Mouse (Mus musculus) central nervous system, embryonic 18 days (tissue): ENCODE results near the gene Tmem121b. TPM values are rescaled to one million over a fixed set of nuclear protein-coding genes. Genes with fewer than 3 reads are reported as not detected.

ENCODE experiments used
- polyA plus RNA-seq: library from polyadenylated mRNA; depleted of rRNA; stranded (reverse); fragments of >200 nt; gene quantifications from 2 replicates; pipeline ENCODE4 v1.2.3, GENCODE M21; 2012; rRNA removed

The Tmem121b gene
- 12.2 and 14.2 TPM in 2 replicates for polyA plus RNA-seq

DNA sequence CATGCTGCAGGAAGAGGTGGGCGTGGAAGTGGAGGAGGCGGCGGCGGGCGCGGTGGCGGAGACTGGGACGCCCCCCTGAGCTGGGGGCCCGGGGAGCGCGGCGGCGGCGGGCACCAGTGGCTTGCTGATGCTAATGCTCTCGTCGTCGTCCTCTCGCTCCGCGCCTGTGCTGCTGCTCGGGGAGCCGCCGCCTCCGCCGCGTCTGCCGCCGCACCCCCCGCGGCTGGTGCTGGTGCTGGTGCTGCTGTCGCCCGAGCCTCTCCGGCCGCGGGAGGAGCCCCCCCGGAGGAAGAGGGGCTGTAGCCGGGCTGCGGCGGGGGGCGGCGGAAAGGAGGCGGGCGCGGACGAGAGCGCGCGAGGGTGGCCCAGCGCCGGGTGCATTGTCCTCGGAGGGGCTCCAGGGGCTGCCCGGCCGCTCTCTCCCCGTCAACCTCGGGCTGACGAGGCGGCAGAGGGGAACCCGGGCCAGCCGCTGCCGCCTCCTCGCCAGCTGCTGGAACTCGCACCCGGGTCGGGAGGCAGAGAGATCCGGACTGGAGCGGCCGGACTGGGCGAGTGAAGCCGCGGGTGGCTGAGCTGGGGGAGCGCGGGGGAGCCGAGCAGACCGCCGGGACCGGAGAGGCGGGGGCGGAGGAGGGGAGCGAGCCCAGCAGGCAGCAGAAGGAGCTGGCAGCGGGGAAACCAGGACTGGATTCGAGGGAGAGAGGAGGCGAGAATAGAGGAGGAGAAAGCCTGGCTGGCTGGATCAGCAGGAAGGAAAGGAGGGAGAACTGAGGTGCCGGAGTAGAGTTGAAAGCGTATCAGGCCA, at the start of gene Tmem121b:
Gene Tmem121b, minus strand, starts transcription at position 434 of the 808 bp plus-strand sequence.

GRCm38 (mm10) chr6:120531020-120531965, 37.7 kb upstream of the Tmem121b start, which contains the start of gene Hdhd5:
Gene Hdhd5 (minus strand): TSS chr6:120531319.

GRCm38 (mm10) chr6:120463086-120463871, 30.3 kb downstream of the Tmem121b start, which contains the start of gene Il17ra:
Gene Il17ra (plus strand): TSS chr6:120463247.

Other genes starting within 250 kb of the Tmem121b start
- 0.12 and 0.17 TPM in 2 replicates for gene D330020A13Rik, start 199.4 kb downstream of the Tmem121b start, polyA plus RNA-seq
- gene B4galnt3, start 199.2 kb downstream of the Tmem121b start, polyA plus RNA-seq = 0.34 and 0.87 TPM in 2 replicates
- gene Kdm5a, start 129.7 kb downstream of the Tmem121b start, polyA plus RNA-seq = 10.9 and 11.4 TPM in 2 replicates
- gene Ccdc77, start 129.4 kb downstream of the Tmem121b start, polyA plus RNA-seq = 8.5 and 10.0 TPM in 2 replicates
- 3.5 and 3.7 TPM in 2 replicates for gene Il17ra, start 30.6 kb downstream of the Tmem121b start, polyA plus RNA-seq
- 27.3 and 30.2 TPM in 2 replicates for gene Hdhd5, start 37.5 kb upstream of the Tmem121b start, polyA plus RNA-seq
- gene Cecr2, start 172.6 kb upstream of the Tmem121b start, polyA plus RNA-seq = 3.0 and 3.7 TPM in 2 replicates